Mouse (Mus musculus): Measurements from ENCODE around the gene Plxnb1. TPM values are rescaled to one million over a fixed set of nuclear protein-coding genes. Genes with fewer than 3 reads are reported as not detected.

The Plxnb1 gene
- polyA plus RNA-seq, 1 experiment from 2014 or later, result 12.6 TPM

DNA sequence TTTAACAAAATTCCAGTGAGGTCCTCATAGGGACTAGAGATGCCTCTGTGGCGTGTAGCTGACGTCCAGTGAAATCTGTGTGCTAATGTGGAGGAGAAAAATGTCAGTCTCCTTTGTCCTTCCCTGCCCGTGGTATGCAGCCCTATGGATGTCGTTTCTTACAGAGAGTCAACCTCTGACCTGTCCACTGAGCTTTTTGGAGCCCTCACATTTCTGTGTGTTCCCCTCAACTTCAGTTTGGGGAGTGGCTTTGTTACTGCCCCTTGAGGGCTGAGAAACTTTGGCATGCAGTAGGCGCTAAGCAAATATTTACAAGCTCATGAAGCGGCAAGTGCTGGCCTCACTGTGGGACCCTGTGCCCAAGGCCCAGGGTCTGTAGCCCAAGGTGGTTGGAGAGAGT lies 2.1 kb downstream of the Plxnb1 start:
- peak overlapping the region; percentile 79 for H3K4me3 ChIP-seq (ENCODE audit: low read length)
- 13% methylated on average over 6 of the region's 6 CpGs for WGBS
- H3K27ac ChIP-seq (ENCODE audit: low read depth, low read length), result peak overlapping the region; percentile 98
- no peak for ATAC-seq
- H3K36me3 ChIP-seq (ENCODE audit: control insufficient read depth, insufficient read depth, low read length), result peaks cover 3% of the 10 kb centered on the region; the same call in 1 of the 2 replicates
- H3K9me3 ChIP-seq (ENCODE audit: control insufficient read depth, low read length), result no peaks in the 10 kb centered on the region
- H3K27me3 ChIP-seq (replicated peaks; ENCODE audit: control insufficient read depth, insufficient read depth, low read length), result no peaks in the 10 kb centered on the region
- peaks cover 50% of the 10 kb centered on the region for H3K4me1 ChIP-seq (ENCODE audit: control insufficient read depth, insufficient read depth, low read depth, low read length)
- peak overlapping the region; percentile 88 for H3K9ac ChIP-seq (ENCODE audit: low read depth, low read length)
- peak overlapping the region; percentile 83 for H3K4me2 ChIP-seq (ENCODE audit: low read length)

DNA sequence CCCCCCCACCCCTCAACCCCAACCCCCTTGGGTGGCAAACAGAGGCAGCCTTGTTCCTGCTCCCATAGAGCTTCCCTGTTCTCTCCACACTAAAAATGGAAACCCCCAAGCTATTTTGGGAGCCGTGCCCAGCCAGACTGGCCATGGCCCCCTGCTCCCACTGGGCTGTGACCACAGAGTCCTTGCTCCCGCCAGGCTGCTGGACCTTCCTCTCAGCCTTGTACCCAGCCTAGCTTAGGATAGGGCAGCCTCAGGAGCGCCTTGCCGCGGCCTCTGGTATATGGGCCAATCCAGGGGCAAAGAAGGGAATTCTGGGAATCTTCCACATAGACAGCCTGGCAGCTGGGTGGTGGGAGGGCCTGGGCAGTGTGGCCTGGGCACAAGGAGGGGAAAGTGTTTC lies 2.6 kb downstream of the Plxnb1 start:
- Histone ChIP-seq H3K9ac (ENCODE audit: low read depth, low read length) (peak overlapping the region; percentile 88), H3K4me2 (ENCODE audit: low read length) (peak overlapping the region; percentile 83), H3K4me1 (ENCODE audit: control insufficient read depth, insufficient read depth, low read depth, low read length) (peaks cover 50% of the 10 kb centered on the region), H3K36me3 (ENCODE audit: control insufficient read depth, insufficient read depth, low read length) (peaks cover 3% of the 10 kb centered on the region; the same call in 1 of the 2 replicates), H3K4me3 (ENCODE audit: low read length) (peak overlapping the region; percentile 79; the same call in 1 of the 2 replicates), H3K27me3 (replicated peaks; ENCODE audit: control insufficient read depth, insufficient read depth, low read length) (no peaks in the 10 kb centered on the region), H3K27ac (ENCODE audit: low read depth, low read length) (peak overlapping the region; percentile 98), H3K9me3 (ENCODE audit: control insufficient read depth, low read length) (no peaks in the 10 kb centered on the region)
- peak; percentile 66 for ATAC-seq
- WGBS, result 33% methylated on average over 5 of the region's 5 CpGs

DNA sequence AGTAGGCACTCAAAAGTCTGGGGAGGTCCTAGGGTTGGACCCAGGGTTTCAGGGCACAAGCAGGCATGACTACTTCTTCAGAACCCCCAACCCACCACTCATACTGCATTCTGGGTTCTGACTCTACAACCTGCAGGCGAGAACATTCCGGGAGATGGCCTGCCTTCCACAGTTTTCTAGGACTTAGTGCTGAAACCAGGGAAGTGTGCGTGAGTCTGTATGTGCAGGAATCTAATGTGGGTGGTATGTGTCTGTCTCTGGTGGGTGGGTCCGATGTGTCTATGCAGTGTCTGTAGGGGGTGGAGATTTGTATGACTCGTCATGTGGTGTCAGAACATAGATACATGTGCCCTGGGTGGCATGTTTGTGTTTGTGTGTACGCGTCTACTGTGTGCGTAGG lies 3.2 kb downstream of the Plxnb1 start:
- Histone ChIP-seq H3K4me3 (ENCODE audit: low read length) (0 out of 2 replicates have a peak overlapping the region, but pooled peaks have one; percentile 2), H3K27me3 (replicated peaks; ENCODE audit: control insufficient read depth, insufficient read depth, low read length) (no peaks in the 10 kb centered on the region), H3K36me3 (ENCODE audit: control insufficient read depth, insufficient read depth, low read length) (peaks cover 3% of the 10 kb centered on the region; the same call in 1 of the 2 replicates), H3K4me2 (ENCODE audit: low read length) (peak overlapping the region; percentile 83), H3K27ac (ENCODE audit: low read depth, low read length) (peak overlapping the region; percentile 98), H3K9me3 (ENCODE audit: control insufficient read depth, low read length) (no peaks in the 10 kb centered on the region), H3K4me1 (ENCODE audit: control insufficient read depth, insufficient read depth, low read depth, low read length) (peaks cover 50% of the 10 kb centered on the region), H3K9ac (ENCODE audit: low read depth, low read length) (peak overlapping the region; percentile 14; the same call in 1 of the 2 replicates)
- WGBS, result 78% methylated on average over 8 of the region's 8 CpGs
- no peak for ATAC-seq

GRCm38 (mm10) chr9:109098969-109099368 lies 3.8 kb downstream of the Plxnb1 start:
- H3K27me3 ChIP-seq (replicated peaks; ENCODE audit: control insufficient read depth, insufficient read depth, low read length), result no peaks in the 10 kb centered on the region
- H3K9ac ChIP-seq (ENCODE audit: low read depth, low read length), result peak overlapping the region; percentile 14; the same call in 1 of the 2 replicates
- peak overlapping the region; percentile 98 for H3K27ac ChIP-seq (ENCODE audit: low read depth, low read length)
- WGBS, result 41% methylated on average over 6 of the region's 6 CpGs
- no peaks in the 10 kb centered on the region for H3K9me3 ChIP-seq (ENCODE audit: control insufficient read depth, low read length)
- H3K4me1 ChIP-seq (ENCODE audit: control insufficient read depth, insufficient read depth, low read depth, low read length), result peaks cover 47% of the 10 kb centered on the region
- no peak overlapping the region; the same call in 1 of the 2 replicates for H3K4me3 ChIP-seq (ENCODE audit: low read length)
- ATAC-seq, result 0 out of 2 replicates have a peak, but pooled peaks have one; percentile 10
- peak overlapping the region; percentile 83 for H3K4me2 ChIP-seq (ENCODE audit: low read length)
- peaks cover 3% of the 10 kb centered on the region; the same call in 1 of the 2 replicates for H3K36me3 ChIP-seq (ENCODE audit: control insufficient read depth, insufficient read depth, low read length)

- Histone ChIP-seq H3K4me3 (ENCODE audit: low read length) (no peak overlapping the region), H3K9me3 (ENCODE audit: control insufficient read depth, low read length) (no peaks in the 10 kb centered on the region), H3K9ac (ENCODE audit: low read depth, low read length) (no peak overlapping the region), H3K4me2 (ENCODE audit: low read length) (no peak overlapping the region), H3K36me3 (ENCODE audit: control insufficient read depth, insufficient read depth, low read length) (peaks cover 3% of the 10 kb centered on the region; the same call in 1 of the 2 replicates), H3K27me3 (replicated peaks; ENCODE audit: control insufficient read depth, insufficient read depth, low read length) (no peaks in the 10 kb centered on the region), H3K27ac (ENCODE audit: low read depth, low read length) (no peak overlapping the region), H3K4me1 (ENCODE audit: control insufficient read depth, insufficient read depth, low read depth, low read length) (peaks cover 41% of the 10 kb centered on the region)
- ATAC-seq, result no peak
- WGBS, result 86% methylated on average over 20 of the region's 20 CpGs
These were observed 5.2 kb downstream of the Plxnb1 start for GRCm38 (mm10) chr9:109100307-109100928.

DNA sequence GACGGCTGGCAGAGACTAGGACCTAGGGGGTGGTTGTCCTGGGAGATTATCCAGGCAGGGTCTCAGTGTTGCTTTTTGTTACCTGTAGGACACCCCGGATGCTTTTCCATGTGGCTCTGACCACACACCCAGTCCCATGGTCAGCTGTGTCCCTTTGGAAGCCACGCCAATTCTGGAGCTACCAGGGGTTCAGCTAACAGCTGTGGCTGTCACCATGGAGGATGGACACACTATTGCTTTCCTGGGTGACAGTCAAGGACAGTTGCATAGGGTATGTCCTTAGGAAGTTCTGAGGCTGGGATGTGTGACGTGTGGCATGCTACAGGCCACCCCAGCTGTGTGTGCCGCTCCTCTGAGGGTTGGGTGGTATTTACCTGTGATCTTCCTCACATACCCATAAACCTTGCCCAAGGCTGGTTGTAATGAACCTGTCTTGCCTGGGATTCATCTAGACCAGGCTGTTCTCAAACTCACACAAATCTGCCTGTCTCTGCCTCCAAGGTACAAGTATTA lies 6.8 kb downstream of the Plxnb1 start:
- WGBS, result 93% methylated on average over 5 of the region's 5 CpGs
- H3K36me3 ChIP-seq (ENCODE audit: control insufficient read depth, insufficient read depth, low read length), result peaks cover 13% of the 10 kb centered on the region
- H3K27ac ChIP-seq (ENCODE audit: low read depth, low read length), result no peak overlapping the region
- H3K9ac ChIP-seq (ENCODE audit: low read depth, low read length), result no peak overlapping the region
- ATAC-seq, result no peak
- no peak overlapping the region for H3K4me2 ChIP-seq (ENCODE audit: low read length)
- no peaks in the 10 kb centered on the region for H3K9me3 ChIP-seq (ENCODE audit: control insufficient read depth, low read length)
- H3K27me3 ChIP-seq (replicated peaks; ENCODE audit: control insufficient read depth, insufficient read depth, low read length), result no peaks in the 10 kb centered on the region
- no peak overlapping the region for H3K4me3 ChIP-seq (ENCODE audit: low read length)
- peaks cover 31% of the 10 kb centered on the region for H3K4me1 ChIP-seq (ENCODE audit: control insufficient read depth, insufficient read depth, low read depth, low read length)

GRCm38 (mm10) chr9:109102541-109102940 lies 7.4 kb downstream of the Plxnb1 start:
- ATAC-seq, result no peak
- no peaks in the 10 kb centered on the region for H3K27me3 ChIP-seq (replicated peaks; ENCODE audit: control insufficient read depth, insufficient read depth, low read length)
- 82% methylated on average over 3 of the region's 3 CpGs for WGBS
- no peak overlapping the region for H3K9ac ChIP-seq (ENCODE audit: low read depth, low read length)
- no peaks in the 10 kb centered on the region for H3K9me3 ChIP-seq (ENCODE audit: control insufficient read depth, low read length)
- no peak overlapping the region for H3K4me2 ChIP-seq (ENCODE audit: low read length)
- H3K27ac ChIP-seq (ENCODE audit: low read depth, low read length), result no peak overlapping the region
- H3K36me3 ChIP-seq (ENCODE audit: control insufficient read depth, insufficient read depth, low read length), result peaks cover 15% of the 10 kb centered on the region
- H3K4me1 ChIP-seq (ENCODE audit: control insufficient read depth, insufficient read depth, low read depth, low read length), result peaks cover 25% of the 10 kb centered on the region
- no peak overlapping the region for H3K4me3 ChIP-seq (ENCODE audit: low read length)

GRCm38 (mm10) chr9:109103250-109103649 lies 8.1 kb downstream of the Plxnb1 start:
- Histone ChIP-seq H3K4me1 (ENCODE audit: control insufficient read depth, insufficient read depth, low read depth, low read length) (peaks cover 18% of the 10 kb centered on the region), H3K9ac (ENCODE audit: low read depth, low read length) (no peak overlapping the region), H3K27me3 (replicated peaks; ENCODE audit: control insufficient read depth, insufficient read depth, low read length) (no peaks in the 10 kb centered on the region), H3K4me3 (ENCODE audit: low read length) (no peak overlapping the region), H3K4me2 (ENCODE audit: low read length) (no peak overlapping the region), H3K36me3 (ENCODE audit: control insufficient read depth, insufficient read depth, low read length) (peaks cover 16% of the 10 kb centered on the region), H3K27ac (ENCODE audit: low read depth, low read length) (no peak overlapping the region; the same call in 1 of the 2 replicates), H3K9me3 (ENCODE audit: control insufficient read depth, low read length) (no peaks in the 10 kb centered on the region)
- ATAC-seq, result no peak
- 74% methylated on average over 7 of the region's 7 CpGs for WGBS

DNA sequence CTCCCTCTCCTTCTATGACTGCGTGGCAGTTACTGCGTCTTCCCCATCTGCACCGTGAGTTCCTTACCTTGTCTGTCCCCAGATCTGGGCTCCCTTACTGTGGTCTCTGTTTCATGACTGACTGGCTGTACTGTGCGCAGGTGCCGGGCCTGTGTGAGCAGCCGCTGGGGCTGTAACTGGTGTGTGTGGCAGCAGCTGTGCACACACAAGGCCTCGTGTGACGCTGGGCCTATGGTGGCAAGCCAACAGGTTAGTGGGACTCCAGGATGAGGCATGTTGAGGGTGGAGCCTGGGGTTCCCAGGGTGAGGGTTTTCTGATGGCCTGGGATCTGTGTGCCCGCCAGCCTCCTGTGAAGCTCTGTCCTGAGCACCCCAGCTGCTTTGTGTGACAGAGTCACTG lies 8.9 kb downstream of the Plxnb1 start:
- H3K4me1 ChIP-seq (ENCODE audit: control insufficient read depth, insufficient read depth, low read depth, low read length), result peaks cover 11% of the 10 kb centered on the region
- no peak for ATAC-seq

More for the DNA sequence above, 8.9 kb downstream of the Plxnb1 start:
- H3K4me3 ChIP-seq (ENCODE audit: low read length), result no peak overlapping the region
- no peaks in the 10 kb centered on the region for H3K27me3 ChIP-seq (replicated peaks; ENCODE audit: control insufficient read depth, insufficient read depth, low read length)
- H3K36me3 ChIP-seq (ENCODE audit: control insufficient read depth, insufficient read depth, low read length), result peaks cover 23% of the 10 kb centered on the region
- H3K27ac ChIP-seq (ENCODE audit: low read depth, low read length), result no peak overlapping the region
- no peaks in the 10 kb centered on the region for H3K9me3 ChIP-seq (ENCODE audit: control insufficient read depth, low read length)
- WGBS, result 89% methylated on average over 9 of the region's 9 CpGs
- no peak overlapping the region for H3K4me2 ChIP-seq (ENCODE audit: low read length)
- H3K9ac ChIP-seq (ENCODE audit: low read depth, low read length), result no peak overlapping the region
